Mouse (Mus musculus): Measurements from ENCODE around the gene Tas2r130. TPM values are rescaled to one million over a fixed set of nuclear protein-coding genes. Genes with fewer than 3 reads are reported as not detected.
"Not testable (repeated sequence)": the region's sequence is repeated elsewhere in the genome, so short reads cannot be mapped to it uniquely, and the experiment has no call there.

Tas2r130 gene
- total RNA-seq (2014; rRNA removed) (not detected in 2 replicates), polyA plus RNA-seq (2015; fragmentation: Nextera tagmentation; extraction: Ambion mirVana) (not detected in 2 replicates)

DNA sequence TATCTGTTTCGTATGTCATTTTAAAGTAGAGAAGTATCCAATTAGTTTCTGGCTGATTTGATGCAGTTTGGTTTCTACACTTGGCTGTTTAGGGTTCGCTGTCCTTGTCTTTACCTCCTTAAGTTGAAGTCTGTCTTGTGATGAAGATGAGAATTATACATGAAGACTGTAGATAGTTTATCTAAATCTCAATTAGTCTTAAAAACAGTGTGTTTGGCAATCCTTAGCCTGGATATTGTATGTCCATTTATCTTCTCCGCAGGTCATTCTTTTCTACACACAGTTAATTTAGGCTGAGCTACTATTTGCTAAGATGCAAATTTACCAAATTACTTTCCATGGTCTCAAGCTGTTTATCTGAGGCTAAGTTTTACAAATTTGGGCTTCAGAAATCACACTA lies at the start of gene Tas2r130:
TSS of gene Tas2r130 (minus strand) at position 101 of the 400 bp plus-strand sequence.
- no peaks in the 10 kb centered on the region for H3K36me3 ChIP-seq (ENCODE audit: insufficient read depth, low read length)
- no peak for DNase-seq (ENCODE audit: low spot score)
- TF ChIP-seq CTCF (IDR thresholded peaks at IDR 0.05) = no peak
- H3K27me3 ChIP-seq (ENCODE audit: insufficient read depth, low read length) = no peaks in the 10 kb centered on the region
- no peak for ATAC-seq (ENCODE audit: low FRiP score)
- no peak within 1 kb of the TSS for H3K27ac ChIP-seq (ENCODE audit: low read depth, low read length)
- WGBS = 74% methylated on average over 3 of the region's 3 CpGs
- H3K4me1 ChIP-seq (ENCODE audit: insufficient read depth, low read length) = no peaks in the 10 kb centered on the region
- no peak within 1 kb of the TSS for H3K4me2 ChIP-seq (ENCODE audit: low read depth, low read length, poor library complexity, severe bottlenecking)
- H3K9me3 ChIP-seq (ENCODE audit: low read length) = peaks cover 22% of the 10 kb centered on the region
- no peak within 1 kb of the TSS for H3K9ac ChIP-seq (replicated peaks; ENCODE audit: low read length, poor library complexity, severe bottlenecking)
- H3K4me3 ChIP-seq (ENCODE audit: low read depth, low read length) = no peak within 1 kb of the TSS

DNA sequence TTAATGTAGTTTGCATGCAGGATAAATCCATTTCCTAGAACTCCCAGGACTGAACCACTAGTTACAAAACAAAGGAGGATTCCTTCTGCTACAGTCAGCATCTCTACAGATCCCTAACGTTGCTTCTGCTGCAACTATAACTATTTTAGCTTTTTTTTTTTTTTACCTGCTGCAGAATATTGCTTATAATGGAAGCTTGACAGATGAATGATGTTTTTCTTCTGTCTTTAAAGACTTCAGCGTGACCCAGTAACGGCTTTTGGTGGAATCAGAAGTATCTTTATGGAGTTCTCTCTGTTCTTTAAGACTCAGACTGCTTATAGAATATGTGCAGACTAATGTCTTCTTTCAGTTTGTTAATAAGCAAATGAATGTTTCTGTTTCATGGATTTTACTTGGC lies 48.1 kb upstream of the Tas2r130 start, which contains the start of gene Tas2r106:
TSS of gene Tas2r106 (minus strand) at position 101 of the 400 bp plus-strand sequence.
- WGBS = 70% methylated on average over 3 of the region's 3 CpGs
- Histone ChIP-seq H3K4me2 (ENCODE audit: low read depth, low read length, poor library complexity, severe bottlenecking) (no peak within 1 kb of the TSS), H3K9ac (replicated peaks; ENCODE audit: low read length, poor library complexity, severe bottlenecking) (no peak within 1 kb of the TSS), H3K36me3 (ENCODE audit: insufficient read depth, low read length) (no peaks in the 10 kb centered on the region), H3K9me3 (ENCODE audit: low read length) (peaks cover 3% of the 10 kb centered on the region; the same call in 1 of the 2 replicates), H3K27ac (ENCODE audit: low read depth, low read length) (no peak within 1 kb of the TSS), H3K27me3 (ENCODE audit: insufficient read depth, low read length) (no peaks in the 10 kb centered on the region), H3K4me3 (ENCODE audit: low read depth, low read length) (no peak within 1 kb of the TSS), H3K4me1 (ENCODE audit: insufficient read depth, low read length) (no peaks in the 10 kb centered on the region)
- no peak for DNase-seq (ENCODE audit: low spot score)
- no peak for TF ChIP-seq CTCF (IDR thresholded peaks at IDR 0.05)
- ATAC-seq (ENCODE audit: low FRiP score) = no peak

- Histone ChIP-seq H3K27ac (ENCODE audit: low read depth, low read length) (no peak within 1 kb of the TSS), H3K4me3 (ENCODE audit: low read depth, low read length) (no peak within 1 kb of the TSS), H3K9ac (replicated peaks; ENCODE audit: low read length, poor library complexity, severe bottlenecking) (no peak within 1 kb of the TSS), H3K36me3 (ENCODE audit: insufficient read depth, low read length) (no peaks in the 10 kb centered on the region), H3K27me3 (ENCODE audit: insufficient read depth, low read length) (no peaks in the 10 kb centered on the region), H3K4me2 (ENCODE audit: low read depth, low read length, poor library complexity, severe bottlenecking) (no peak within 1 kb of the TSS), H3K9me3 (ENCODE audit: low read length) (peaks cover 8% of the 10 kb centered on the region; the same call in 1 of the 2 replicates), H3K4me1 (ENCODE audit: insufficient read depth, low read length) (no peaks in the 10 kb centered on the region)
- TF ChIP-seq CTCF (IDR thresholded peaks at IDR 0.05) = no peak
- ATAC-seq (ENCODE audit: low FRiP score) (no peak), DNase-seq (ENCODE audit: low spot score) (no peak)
These were observed 29.3 kb upstream of the Tas2r130 start, which contains the start of gene Tas2r107 for GRCm38 (mm10) chr6:131660049-131660448. Tas2r107 (minus strand) TSS chr6:131660149.

DNA sequence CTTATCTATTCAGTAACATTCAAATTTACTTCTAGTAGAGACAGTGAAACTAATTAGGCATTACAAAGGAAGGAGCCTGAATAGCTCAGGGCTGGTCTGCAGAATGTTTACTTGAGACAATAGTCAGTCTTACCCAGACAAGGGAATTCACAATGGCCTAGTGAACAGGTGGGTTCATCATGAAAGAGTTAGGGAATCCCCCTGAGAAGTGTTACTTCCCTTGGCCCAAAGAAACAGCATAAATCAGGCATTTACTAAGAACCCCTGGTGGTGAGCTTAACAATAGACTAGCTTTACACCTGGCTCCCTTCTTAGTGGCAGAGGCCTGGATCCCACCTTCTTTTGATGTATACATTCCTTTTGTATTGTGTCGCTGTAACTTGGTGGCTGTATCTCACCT lies 20.8 kb downstream of the Tas2r130 start:
- H3K4me3 ChIP-seq (ENCODE audit: low read depth, low read length); ATAC-seq (ENCODE audit: low FRiP score); H3K4me2 ChIP-seq (ENCODE audit: low read depth, low read length, poor library complexity, severe bottlenecking); H3K36me3 ChIP-seq (ENCODE audit: insufficient read depth, low read length); H3K9ac ChIP-seq (replicated peaks; ENCODE audit: low read length, poor library complexity, severe bottlenecking); H3K27ac ChIP-seq (ENCODE audit: low read depth, low read length); H3K4me1 ChIP-seq (ENCODE audit: insufficient read depth, low read length); DNase-seq (ENCODE audit: low spot score); H3K27me3 ChIP-seq (ENCODE audit: insufficient read depth, low read length): not testable (repeated sequence)
- H3K9me3 ChIP-seq (ENCODE audit: low read length) = 0 out of 2 replicates have a peak, but pooled peaks cover 11% of the 10 kb centered on the region
- 94% methylated on average over 1 of the region's 1 CpGs for WGBS

DNA sequence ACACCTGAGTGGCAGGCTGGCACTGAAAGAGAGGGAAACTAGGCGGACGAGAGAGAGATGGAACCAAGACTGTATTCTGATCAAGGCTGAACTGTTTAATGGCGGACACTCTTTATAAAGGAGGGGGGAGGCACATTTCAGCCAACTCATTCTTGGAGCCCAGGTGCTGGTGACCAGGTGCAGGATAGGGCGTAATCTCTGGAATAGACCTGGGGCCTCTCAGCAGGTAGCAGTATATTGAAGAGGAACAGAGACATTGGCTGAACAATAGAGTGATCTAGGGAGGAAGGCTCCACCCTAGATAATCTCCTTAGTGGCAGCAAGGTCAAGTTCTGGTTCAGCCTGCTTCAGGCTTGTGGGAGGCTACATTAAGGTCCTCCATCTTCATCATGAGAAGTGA lies 25.9 kb downstream of the Tas2r130 start:
- 94% methylated on average over 4 of the region's 4 CpGs for WGBS
- TF ChIP-seq CTCF (IDR thresholded peaks at IDR 0.05) = no peak
- no peak overlapping the region for H3K4me2 ChIP-seq (ENCODE audit: low read depth, low read length, poor library complexity, severe bottlenecking)
- no peaks in the 10 kb centered on the region for H3K27me3 ChIP-seq (ENCODE audit: insufficient read depth, low read length)
- no peak overlapping the region for H3K9ac ChIP-seq (replicated peaks; ENCODE audit: low read length, poor library complexity, severe bottlenecking)
- no peak for DNase-seq (ENCODE audit: low spot score)
- no peak for ATAC-seq (ENCODE audit: low FRiP score)
- H3K9me3 ChIP-seq (ENCODE audit: low read length) = 0 out of 2 replicates have a peak, but pooled peaks cover 11% of the 10 kb centered on the region
- no peak overlapping the region for H3K4me3 ChIP-seq (ENCODE audit: low read depth, low read length)
- H3K27ac ChIP-seq (ENCODE audit: low read depth, low read length) = no peak overlapping the region
- no peaks in the 10 kb centered on the region for H3K36me3 ChIP-seq (ENCODE audit: insufficient read depth, low read length)
- H3K4me1 ChIP-seq (ENCODE audit: insufficient read depth, low read length) = no peaks in the 10 kb centered on the region

Other genes with a start within 250 kb of the Tas2r130 start
- 104 and 111 TPM in 2 replicates for gene Ybx3, start 242.4 kb downstream of the Tas2r130 start, total RNA-seq (2014; rRNA removed)
- 28.1 and 33.6 TPM in 2 replicates for gene Ybx3, start 242.4 kb downstream of the Tas2r130 start, polyA plus RNA-seq (2015; fragmentation: Nextera tagmentation; extraction: Ambion mirVana)
- gene 5430401F13Rik, start 144.5 kb downstream of the Tas2r130 start, total RNA-seq (2014; rRNA removed) = not detected in 2 replicates
- gene 5430401F13Rik, start 144.5 kb downstream of the Tas2r130 start, polyA plus RNA-seq (2015; fragmentation: Nextera tagmentation; extraction: Ambion mirVana) = not detected in 2 replicates
- not detected in 2 replicates for gene Gm6619, start 144.5 kb downstream of the Tas2r130 start, total RNA-seq (2014; rRNA removed)
- 0.29 TPM in 1 of 2 replicates, not detected in the other for gene Gm6619, start 144.5 kb downstream of the Tas2r130 start, polyA plus RNA-seq (2015; fragmentation: Nextera tagmentation; extraction: Ambion mirVana)
- gene Tas2r107, start 29.2 kb upstream of the Tas2r130 start, total RNA-seq (2014; rRNA removed) = not detected in 2 replicates
- not detected in 2 replicates for gene Tas2r107, start 29.2 kb upstream of the Tas2r130 start, polyA plus RNA-seq (2015; fragmentation: Nextera tagmentation; extraction: Ambion mirVana)
- gene Tas2r106, start 48.0 kb upstream of the Tas2r130 start, total RNA-seq (2014; rRNA removed) = not detected in 2 replicates
- gene Tas2r106, start 48.0 kb upstream of the Tas2r130 start, polyA plus RNA-seq (2015; fragmentation: Nextera tagmentation; extraction: Ambion mirVana) = not detected in 2 replicates
- gene Tas2r104, start 54.8 kb upstream of the Tas2r130 start, total RNA-seq (2014; rRNA removed) = not detected in 2 replicates
- gene Tas2r104, start 54.8 kb upstream of the Tas2r130 start, polyA plus RNA-seq (2015; fragmentation: Nextera tagmentation; extraction: Ambion mirVana) = not detected in 2 replicates
- gene Tas2r105, start 56.6 kb upstream of the Tas2r130 start, total RNA-seq (2014; rRNA removed) = not detected in 2 replicates
- gene Tas2r105, start 56.6 kb upstream of the Tas2r130 start, polyA plus RNA-seq (2015; fragmentation: Nextera tagmentation; extraction: Ambion mirVana) = not detected in 2 replicates
- not detected in 2 replicates for gene Tas2r114, start 59.2 kb upstream of the Tas2r130 start, total RNA-seq (2014; rRNA removed)
- not detected in 2 replicates for gene Tas2r114, start 59.2 kb upstream of the Tas2r130 start, polyA plus RNA-seq (2015; fragmentation: Nextera tagmentation; extraction: Ambion mirVana)

Data from midbrain, postnatal 0 days (tissue).